Comparison of ENCODE assay signal across 7 mouse cellular contexts in the genomic region with DNA sequence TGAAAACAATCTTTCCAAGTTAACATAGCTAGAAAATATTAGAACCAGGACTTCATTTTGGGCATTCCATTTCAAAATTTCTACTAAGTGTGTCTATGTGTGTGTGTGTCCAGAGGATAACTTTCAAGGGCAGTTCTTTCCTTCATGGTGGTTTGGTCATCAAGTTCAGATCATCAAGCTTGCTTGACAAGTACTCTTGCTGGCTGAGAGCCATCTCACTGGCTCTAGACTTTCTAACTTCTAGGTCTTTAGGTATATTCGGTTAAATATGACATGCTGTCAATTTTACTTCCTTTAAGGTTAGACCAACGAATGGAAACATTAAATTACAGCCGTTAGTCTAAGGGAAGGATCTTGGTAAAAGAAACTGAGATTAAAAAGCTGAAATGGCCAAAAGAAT. TPM values are rescaled to one million over a fixed set of nuclear protein-coding genes. Genes with fewer than 3 reads are reported as not detected.
DNase-seq lines count a peak whose midpoint lies in the region; ATAC-seq and TF ChIP-seq lines count a peak whose summit lies in the region.

No protein-coding gene starts in this region.

- H3K9ac ChIP-seq in lung, embryonic 14.5 days = 0 out of 2 replicates have a peak overlapping the region, but pooled peaks have one; percentile 91
- no peak overlapping the region for H3K9ac ChIP-seq in intestine, embryonic 15.5 days
- H3K9ac ChIP-seq in neural tube, embryonic 13.5 days = no peak overlapping the region

- H3K36me3 ChIP-seq in lung, embryonic 14.5 days (ENCODE audit: insufficient read depth) = no peaks in the 10 kb centered on the region
- H3K36me3 ChIP-seq in intestine, embryonic 15.5 days = no peaks in the 10 kb centered on the region
- no peaks in the 10 kb centered on the region for H3K36me3 ChIP-seq in neural tube, embryonic 13.5 days

- peak; percentile 13 for DNase-seq in lung, embryonic 14.5 days
- no peak for DNase-seq in lung, postnatal 14 days
- DNase-seq in gastrocnemius, postnatal 36 days = no peak

- H3K4me1 ChIP-seq in lung, embryonic 14.5 days (ENCODE audit: insufficient read depth) = peaks cover 3% of the 10 kb centered on the region; the same call in 1 of the 2 replicates
- 0 out of 2 replicates have a peak, but pooled peaks cover 2% of the 10 kb centered on the region for H3K4me1 ChIP-seq in embryonic fibroblast, embryonic 13.5 days (ENCODE audit: control insufficient read depth, insufficient read depth, low read length)
- H3K4me1 ChIP-seq in intestine, embryonic 15.5 days (replicated peaks) = peaks cover 4% of the 10 kb centered on the region
- peaks cover 17% of the 10 kb centered on the region for H3K4me1 ChIP-seq in neural tube, embryonic 13.5 days (replicated peaks)

- TF ChIP-seq CTCF in lung, embryonic 14.5 days (IDR thresholded peaks at IDR 0.05; ENCODE audit: low read depth) = no peak
- TF ChIP-seq CTCF in embryonic fibroblast, embryonic 13.5 days (IDR thresholded peaks at IDR 0.05; ENCODE audit: borderline replicate concordance, insufficient read depth, low read length) = no peak

- intact Hi-C loops in gastrocnemius, postnatal 36 days (cut with DNase I) = no loop called here

- no peak for TF ChIP-seq POLR2A in embryonic fibroblast, embryonic 13.5 days (IDR thresholded peaks at IDR 0.05; ENCODE audit: low read depth, low read length)

- no peaks in the 10 kb centered on the region for H3K9me3 ChIP-seq in lung, embryonic 14.5 days (ENCODE audit: low read depth, low read length)
- no peaks in the 10 kb centered on the region for H3K9me3 ChIP-seq in intestine, embryonic 15.5 days
- no peaks in the 10 kb centered on the region for H3K9me3 ChIP-seq in neural tube, embryonic 13.5 days

- no peaks in the 10 kb centered on the region for H3K27me3 ChIP-seq in lung, embryonic 14.5 days (ENCODE audit: insufficient read depth, low read length)
- no peaks in the 10 kb centered on the region for H3K27me3 ChIP-seq in intestine, embryonic 15.5 days (replicated peaks)
- H3K27me3 ChIP-seq in neural tube, embryonic 13.5 days = no peaks in the 10 kb centered on the region

- no peak for ATAC-seq in lung, embryonic 14.5 days (ENCODE audit: insufficient read depth)
- no peak for ATAC-seq in intestine, embryonic 15.5 days
- ATAC-seq in neural tube, embryonic 13.5 days (ENCODE audit: low read depth) = no peak
- ATAC-seq in megakaryocyte progenitor cell, adult 5-6 weeks (replicated peaks; ENCODE audit: poor library complexity) = no peak

- WGBS in lung, embryonic 14.5 days = 18% methylated on average over 3 of the region's 3 CpGs
- WGBS in intestine, embryonic 15.5 days = 23% methylated on average over 3 of the region's 3 CpGs
- WGBS in neural tube, embryonic 13.5 days = 33% methylated on average over 3 of the region's 3 CpGs

- H3K4me3 ChIP-seq in lung, embryonic 14.5 days (ENCODE audit: low read depth, low read length) = peak overlapping the region; percentile 93
- peak overlapping the region; percentile 41 for H3K4me3 ChIP-seq in embryonic fibroblast, embryonic 13.5 days (ENCODE audit: insufficient read depth, low read length)
- H3K4me3 ChIP-seq in intestine, embryonic 15.5 days (replicated peaks) = peak overlapping the region; percentile 71
- H3K4me3 ChIP-seq in neural tube, embryonic 13.5 days = peak overlapping the region; percentile 92

- H3K27ac ChIP-seq in lung, embryonic 14.5 days (ENCODE audit: low read depth) = no peak overlapping the region
- peak overlapping the region; percentile 44; the same call in 1 of the 2 replicates for H3K27ac ChIP-seq in embryonic fibroblast, embryonic 13.5 days (ENCODE audit: insufficient read depth, low read length)
- H3K27ac ChIP-seq in intestine, embryonic 15.5 days = no peak overlapping the region
- no peak overlapping the region for H3K27ac ChIP-seq in neural tube, embryonic 13.5 days (replicated peaks)

- H3K4me2 ChIP-seq in lung, embryonic 14.5 days = peak overlapping the region; percentile 70
- H3K4me2 ChIP-seq in intestine, embryonic 15.5 days (replicated peaks) = peak overlapping the region; percentile 57
- peak overlapping the region; percentile 76 for H3K4me2 ChIP-seq in neural tube, embryonic 13.5 days

RNA-seq across cellular contexts. Expression of a gene that starts 0.5 kb away (rescaled TPM):
- 31.3 and 35.1 TPM in 2 replicates for polyA plus RNA-seq in lung, embryonic 14.5 days (2014; fragmentation: Nextera tagmentation; extraction: Ambion mirVana)
- 58.4 and 76.4 TPM in 2 replicates for polyA plus RNA-seq in embryonic fibroblast, embryonic 13.5 days (2011; ENCODE audit: insufficient read length, low read depth, missing spikeins)
- 21.0 and 22.9 TPM in 2 replicates for polyA plus RNA-seq in intestine, embryonic 15.5 days (2015; fragmentation: Nextera tagmentation; extraction: Ambion mirVana)
- 31.2 and 31.3 TPM in 2 replicates for polyA plus RNA-seq in neural tube, embryonic 13.5 days (2015; fragmentation: Nextera tagmentation; extraction: Ambion mirVana)
- total RNA-seq in gastrocnemius, postnatal 36 days (2021) = 10 to 100 TPM; 14.8 to 17.2 TPM
- total RNA-seq in megakaryocyte progenitor cell, adult 5-6 weeks (2015) = 62.9 and 71.0 TPM in 2 replicates
- total RNA-seq in megakaryocyte progenitor cell, adult 5-6 weeks (2017) = 31.8 and 41.7 TPM in 2 replicates

RNA-seq across cellular contexts. Expression of a gene that starts 12.2 kb away (rescaled TPM):
- polyA plus RNA-seq in lung, embryonic 14.5 days (2014; fragmentation: Nextera tagmentation; extraction: Ambion mirVana) = 28.8 and 31.5 TPM in 2 replicates
- 12.5 and 13.4 TPM in 2 replicates for polyA plus RNA-seq in embryonic fibroblast, embryonic 13.5 days (2011; ENCODE audit: insufficient read length, low read depth, missing spikeins)
- 23.8 and 30.6 TPM in 2 replicates for polyA plus RNA-seq in intestine, embryonic 15.5 days (2015; fragmentation: Nextera tagmentation; extraction: Ambion mirVana)
- 54.7 and 59.0 TPM in 2 replicates for polyA plus RNA-seq in neural tube, embryonic 13.5 days (2015; fragmentation: Nextera tagmentation; extraction: Ambion mirVana)
- 1 to 10 TPM; 5.4 to 5.7 TPM for total RNA-seq in gastrocnemius, postnatal 36 days (2021)
- 28.4 and 38.2 TPM in 2 replicates for total RNA-seq in megakaryocyte progenitor cell, adult 5-6 weeks (2015)
- total RNA-seq in megakaryocyte progenitor cell, adult 5-6 weeks (2017) = 28.9 TPM in 2 replicates

RNA-seq across cellular contexts. Expression of a gene that starts 58.3 kb away (rescaled TPM):
- 13.0 and 13.9 TPM in 2 replicates for polyA plus RNA-seq in lung, embryonic 14.5 days (2014; fragmentation: Nextera tagmentation; extraction: Ambion mirVana)
- polyA plus RNA-seq in embryonic fibroblast, embryonic 13.5 days (2011; ENCODE audit: insufficient read length, low read depth, missing spikeins) = 36.4 and 41.9 TPM in 2 replicates
- 6.9 and 7.5 TPM in 2 replicates for polyA plus RNA-seq in intestine, embryonic 15.5 days (2015; fragmentation: Nextera tagmentation; extraction: Ambion mirVana)
- polyA plus RNA-seq in neural tube, embryonic 13.5 days (2015; fragmentation: Nextera tagmentation; extraction: Ambion mirVana) = 8.6 and 9.1 TPM in 2 replicates
- 10 to 100 TPM; 12.1 to 12.6 TPM for total RNA-seq in gastrocnemius, postnatal 36 days (2021)
- total RNA-seq in megakaryocyte progenitor cell, adult 5-6 weeks (2015) = 21.6 and 28.6 TPM in 2 replicates
- total RNA-seq in megakaryocyte progenitor cell, adult 5-6 weeks (2017) = 24.7 and 28.8 TPM in 2 replicates

Comparison
In these comparisons a context has a peak if more than half of its experiments do, and no peak if none do; other contexts are left out.
1. H3K4me3 ChIP-seq: peak in every context shown above with its lines; median percentile 93 in lung, embryonic 14.5 days; 92 in neural tube, embryonic 13.5 days; 71 in intestine, embryonic 15.5 days; 41 in embryonic fibroblast, embryonic 13.5 days.